Mouse (Mus musculus): ENCODE results near the gene 2300009A05Rik.

The 2300009A05Rik gene

GRCm38 (mm10) chr9:63348146-63348545, 50.9 kb downstream of the 2300009A05Rik start:
- DNase-seq (ENCODE audit: low spot score), result no peak

- DNase-seq (ENCODE audit: low spot score), result no peak
Observed at GRCm38 (mm10) chr9:63346029-63346428, 53.0 kb downstream of the 2300009A05Rik start.
